Comparison of ENCODE assay signal across 8 mouse cellular contexts in the genomic region with DNA sequence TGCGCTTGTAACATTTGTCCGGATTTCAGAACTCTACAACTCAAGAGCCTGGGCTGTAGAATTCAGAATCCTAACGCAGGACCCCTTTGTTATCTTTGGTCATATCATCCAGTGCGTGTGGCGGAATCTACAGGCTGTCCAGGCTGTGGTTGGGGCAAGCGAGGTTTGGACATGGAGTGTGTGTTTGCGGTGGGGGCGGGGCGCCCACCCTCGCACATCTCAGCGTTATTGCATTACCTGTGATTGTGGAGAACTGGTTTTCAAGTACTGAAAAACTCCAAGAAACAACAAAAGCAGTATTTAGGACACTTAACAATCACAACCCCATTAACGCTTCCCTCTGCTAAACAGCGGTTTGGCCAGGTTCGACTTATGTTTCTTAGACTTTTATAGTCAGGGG. TPM values are rescaled to one million over a fixed set of nuclear protein-coding genes. Genes with fewer than 3 reads are reported as not detected.
DNase-seq lines count a peak whose midpoint lies in the region; ATAC-seq and TF ChIP-seq lines count a peak whose summit lies in the region.

No protein-coding gene starts in this region.

- WGBS in lung, embryonic 15.5 days = 3% methylated on average over 14 of the region's 14 CpGs
- 5% methylated on average over 14 of the region's 14 CpGs for WGBS in lung, adult 2 months
- 4% methylated on average over 14 of the region's 14 CpGs for WGBS in forebrain, embryonic 13.5 days
- 3% methylated on average over 14 of the region's 14 CpGs for WGBS in limb, embryonic 15.5 days
- 4% methylated on average over 14 of the region's 14 CpGs for WGBS in stomach, embryonic 14.5 days

- peak overlapping the region; percentile 58 for H3K9ac ChIP-seq in lung, embryonic 15.5 days
- peak overlapping the region; percentile 71 for H3K9ac ChIP-seq in forebrain, embryonic 13.5 days
- H3K9ac ChIP-seq in limb, embryonic 15.5 days = peak overlapping the region; percentile 47; the same call in 1 of the 2 replicates
- H3K9ac ChIP-seq in stomach, embryonic 14.5 days (replicated peaks; ENCODE audit: low read depth, low read length) = peak overlapping the region; percentile 43

- no peaks in the 10 kb centered on the region for H3K9me3 ChIP-seq in lung, embryonic 15.5 days
- no peaks in the 10 kb centered on the region for H3K9me3 ChIP-seq in forebrain, embryonic 13.5 days (replicated peaks)
- H3K9me3 ChIP-seq in limb, embryonic 15.5 days = no peaks in the 10 kb centered on the region
- no peaks in the 10 kb centered on the region for H3K9me3 ChIP-seq in stomach, embryonic 14.5 days (ENCODE audit: control insufficient read depth, low read depth, low read length)

- peak overlapping the region; percentile 88 for H3K27ac ChIP-seq in lung, embryonic 15.5 days
- peak overlapping the region; percentile 79 for H3K27ac ChIP-seq in forebrain, embryonic 13.5 days
- H3K27ac ChIP-seq in limb, embryonic 15.5 days = peak overlapping the region; percentile 83; the same call in 1 of the 2 replicates
- peak overlapping the region; percentile 89 for H3K27ac ChIP-seq in stomach, embryonic 14.5 days (ENCODE audit: low read length)

- H3K36me3 ChIP-seq in lung, embryonic 15.5 days = no peaks in the 10 kb centered on the region
- no peaks in the 10 kb centered on the region for H3K36me3 ChIP-seq in forebrain, embryonic 13.5 days (ENCODE audit: poor library complexity, severe bottlenecking)
- H3K36me3 ChIP-seq in limb, embryonic 15.5 days = no peaks in the 10 kb centered on the region
- no peaks in the 10 kb centered on the region for H3K36me3 ChIP-seq in stomach, embryonic 14.5 days (ENCODE audit: control insufficient read depth, insufficient read depth, low read length)

- H3K4me1 ChIP-seq in lung, embryonic 15.5 days = peaks cover 9% of the 10 kb centered on the region; the same call in 1 of the 2 replicates
- H3K4me1 ChIP-seq in lung, adult 2 months (ENCODE audit: control insufficient read depth, insufficient read depth, low read length) = peaks cover 2% of the 10 kb centered on the region
- H3K4me1 ChIP-seq in forebrain, embryonic 13.5 days = peaks cover 17% of the 10 kb centered on the region
- H3K4me1 ChIP-seq in limb, embryonic 15.5 days = peaks cover 12% of the 10 kb centered on the region
- peaks cover 9% of the 10 kb centered on the region; the same call in 1 of the 2 replicates for H3K4me1 ChIP-seq in stomach, embryonic 14.5 days (ENCODE audit: control insufficient read depth, insufficient read depth, low read length)

- no peak for ATAC-seq in lung, embryonic 15.5 days (ENCODE audit: borderline replicate concordance, extremely low read depth, low FRiP score, low TSS enrichment)
- no peak for ATAC-seq in forebrain, embryonic 13.5 days
- no peak for ATAC-seq in limb, embryonic 15.5 days (ENCODE audit: insufficient number of reproducible peaks, low FRiP score, low TSS enrichment, low read depth)
- no peak for ATAC-seq in stomach, embryonic 14.5 days (ENCODE audit: insufficient number of reproducible peaks, insufficient read depth, low FRiP score, low read depth)

- TF ChIP-seq CTCF in lung, adult 2 months (IDR thresholded peaks at IDR 0.05; ENCODE audit: insufficient read depth, low read length) = no peak

- peak overlapping the region; percentile 98 for H3K4me2 ChIP-seq in lung, embryonic 15.5 days
- peak overlapping the region; percentile 82 for H3K4me2 ChIP-seq in forebrain, embryonic 13.5 days
- H3K4me2 ChIP-seq in limb, embryonic 15.5 days = peak overlapping the region; percentile 64
- H3K4me2 ChIP-seq in stomach, embryonic 14.5 days (replicated peaks; ENCODE audit: low read depth, low read length) = peak overlapping the region; percentile 84

- TF ChIP-seq POLR2A in lung, adult 2 months (IDR thresholded peaks at IDR 0.05; ENCODE audit: borderline replicate concordance, extremely low read depth, low read depth, low read length) = no peak

- peak overlapping the region; percentile 79 for H3K4me3 ChIP-seq in lung, embryonic 15.5 days
- no peak overlapping the region for H3K4me3 ChIP-seq in lung, adult 2 months (replicated peaks; ENCODE audit: extremely low read depth, low read depth, low read length)
- peak overlapping the region; percentile 73 for H3K4me3 ChIP-seq in forebrain, embryonic 13.5 days
- peak overlapping the region; percentile 64 for H3K4me3 ChIP-seq in limb, embryonic 15.5 days
- H3K4me3 ChIP-seq in stomach, embryonic 14.5 days (ENCODE audit: low read depth, low read length) = peak overlapping the region; percentile 87

- no peaks in the 10 kb centered on the region for H3K27me3 ChIP-seq in lung, embryonic 15.5 days
- no peaks in the 10 kb centered on the region for H3K27me3 ChIP-seq in forebrain, embryonic 13.5 days
- H3K27me3 ChIP-seq in limb, embryonic 15.5 days = no peaks in the 10 kb centered on the region
- H3K27me3 ChIP-seq in stomach, embryonic 14.5 days (ENCODE audit: control insufficient read depth, insufficient read depth, low read length) = no peaks in the 10 kb centered on the region

- DNase-seq in lung, adult 2 months = no peak
- peak; percentile 30 for DNase-seq in cerebellum, adult 8-10 months
- no peak for DNase-seq in frontal cortex, postnatal 36 days (ENCODE audit: low spot score in 2 of 2)
- DNase-seq in gastrocnemius, adult 8-10 months (ENCODE audit: low spot score in 2 of 2) = no peak

RNA-seq across cellular contexts. Expression of a gene that starts 9.1 kb away (rescaled TPM):
- 21.3 and 22.8 TPM in 2 replicates for polyA plus RNA-seq in lung, embryonic 15.5 days (2015; fragmentation: Nextera tagmentation; extraction: Ambion mirVana)
- 3.4 and 6.4 TPM in 2 replicates for polyA plus RNA-seq in lung, adult 2 months (2012; rRNA removed)
- 42.8 and 47.8 TPM in 2 replicates for polyA plus RNA-seq in forebrain, embryonic 13.5 days (2015; fragmentation: Nextera tagmentation; extraction: Ambion mirVana)
- polyA plus RNA-seq in limb, embryonic 15.5 days (2015; fragmentation: Nextera tagmentation; extraction: Ambion mirVana) = 17.4 and 19.0 TPM in 2 replicates
- 29.4 and 33.3 TPM in 2 replicates for polyA plus RNA-seq in stomach, embryonic 14.5 days (2014; fragmentation: Nextera tagmentation; extraction: Ambion mirVana)
- total RNA-seq in gastrocnemius, adult 8-10 months (2022) = 10 to 100 TPM in 3 of 4 experiments, 1 to 10 TPM in 1; 6.9 to 11.6 (median 10.1) TPM
